Mouse (Mus musculus) cerebellum, adult (tissue): ENCODE measurements around the gene Gpn3.
"Not testable (repeated sequence)": the region's sequence is repeated elsewhere in the genome, so short reads cannot be mapped to it uniquely, and the experiment has no call there.

Experiments used
- ATAC-seq: cut with Nextera tagmentation; 2 replicates; pipeline ENCODE4 v1.9.2; 2017; ENCODE audit warnings: mild to moderate bottlenecking, moderate library complexity, mixed read lengths; ENCODE audit not compliant: insufficient number of reproducible peaks, low FRiP score, low TSS enrichment

The Gpn3 gene

DNA sequence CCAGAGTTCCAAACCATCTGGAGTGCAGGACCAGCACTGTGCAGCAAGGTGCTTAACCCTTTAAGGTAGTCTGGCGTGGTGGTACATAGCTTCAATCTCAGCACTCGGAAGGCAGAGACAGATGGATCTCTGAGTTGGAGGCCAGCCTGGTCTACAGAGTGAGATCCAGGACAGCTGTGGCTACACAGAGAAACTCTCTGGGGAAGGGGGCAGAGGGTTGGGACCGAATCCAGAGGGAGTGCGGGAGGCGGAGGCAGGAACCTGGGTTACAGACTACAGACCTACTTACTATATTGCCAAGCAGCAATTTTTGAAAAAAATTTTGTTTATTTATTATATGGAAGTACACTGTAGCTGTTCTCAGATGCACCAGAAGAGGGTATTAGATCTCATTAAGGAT lies 42.7 kb downstream of the Gpn3 start:
- ATAC-seq: no peak

DNA sequence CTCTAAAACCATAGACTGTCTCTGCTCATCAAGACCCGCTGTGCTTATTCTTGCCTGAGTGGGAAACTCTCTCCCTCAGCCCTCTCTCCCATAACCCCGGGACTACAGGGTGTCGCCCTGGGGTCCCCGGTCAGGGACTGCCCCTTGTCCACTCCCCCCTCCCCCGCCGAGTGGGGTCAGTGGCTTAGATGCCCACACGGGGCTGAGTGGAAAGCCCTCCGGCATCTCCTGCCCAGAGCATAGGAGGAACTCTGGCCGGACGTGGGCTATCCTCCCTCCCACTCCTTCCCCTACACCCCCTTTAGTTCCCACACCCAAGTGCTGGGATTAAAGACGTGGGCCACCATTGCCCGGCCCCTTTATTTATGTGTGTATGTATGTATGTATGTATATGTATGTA lies 43.8 kb downstream of the Gpn3 start:
- no peak for ATAC-seq

DNA sequence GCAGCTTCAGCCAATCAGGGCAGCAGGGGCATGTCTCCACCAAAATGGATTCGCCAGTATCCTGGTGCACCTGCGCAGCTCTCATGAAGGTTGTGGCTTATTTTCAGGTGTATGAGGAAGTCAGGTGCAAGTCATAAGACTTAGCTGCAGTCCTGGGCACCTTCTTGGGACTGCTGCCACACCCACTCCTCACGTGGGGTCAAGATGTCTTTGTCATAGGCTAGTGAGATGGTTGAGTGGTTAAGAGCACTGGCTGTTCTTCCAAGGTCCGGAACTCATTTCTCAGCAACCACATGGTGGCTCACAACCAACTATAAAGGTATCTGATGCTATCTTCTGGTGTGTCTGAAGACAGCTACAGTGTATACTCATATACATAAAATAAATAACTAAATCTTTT lies 49.0 kb downstream of the Gpn3 start:
- not testable (repeated sequence) for ATAC-seq

DNA sequence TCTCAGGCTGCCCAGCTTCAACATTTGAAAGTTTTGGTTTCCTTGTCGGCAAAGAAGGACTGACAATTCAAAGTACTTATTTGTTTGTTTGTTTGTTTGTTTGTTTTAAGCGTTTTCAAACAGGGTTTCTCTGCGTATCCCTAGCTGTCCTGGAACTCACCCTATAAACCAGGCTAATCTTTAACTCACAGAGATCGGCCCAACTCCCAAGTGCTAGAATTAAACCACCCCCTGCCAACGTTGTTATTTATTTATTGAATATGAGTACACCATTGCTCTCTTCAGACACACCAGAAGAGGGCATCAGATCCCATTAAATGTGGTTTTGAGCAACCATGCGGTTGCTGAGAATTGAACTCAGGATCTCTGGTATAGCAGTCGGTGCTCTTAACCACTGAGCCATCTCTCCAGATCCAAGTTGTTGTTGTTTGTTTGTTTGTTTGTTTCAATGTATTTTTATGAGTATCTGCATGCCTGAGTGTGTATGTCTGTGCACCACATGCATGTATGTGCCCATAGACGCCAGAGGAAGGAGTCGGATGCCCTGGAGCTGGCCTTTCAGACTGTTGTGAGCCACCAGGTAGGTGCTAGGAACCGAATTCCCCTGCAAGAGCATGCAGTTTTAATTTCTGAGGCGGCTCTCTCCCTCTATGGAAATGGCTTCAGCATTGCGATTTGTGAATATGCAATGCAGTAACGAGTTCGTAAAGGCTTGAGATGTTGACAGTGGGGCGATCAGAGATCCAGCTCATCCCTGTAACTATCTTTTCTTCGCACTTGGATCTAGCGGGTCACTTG lies 49.8 kb downstream of the Gpn3 start, which contains the start of gene Anapc7:
TSS of gene Anapc7 (plus strand) at position 423 of the 798 bp plus-strand sequence.
- peak; percentile 15; the same call in 1 of the 2 replicates for ATAC-seq

DNA sequence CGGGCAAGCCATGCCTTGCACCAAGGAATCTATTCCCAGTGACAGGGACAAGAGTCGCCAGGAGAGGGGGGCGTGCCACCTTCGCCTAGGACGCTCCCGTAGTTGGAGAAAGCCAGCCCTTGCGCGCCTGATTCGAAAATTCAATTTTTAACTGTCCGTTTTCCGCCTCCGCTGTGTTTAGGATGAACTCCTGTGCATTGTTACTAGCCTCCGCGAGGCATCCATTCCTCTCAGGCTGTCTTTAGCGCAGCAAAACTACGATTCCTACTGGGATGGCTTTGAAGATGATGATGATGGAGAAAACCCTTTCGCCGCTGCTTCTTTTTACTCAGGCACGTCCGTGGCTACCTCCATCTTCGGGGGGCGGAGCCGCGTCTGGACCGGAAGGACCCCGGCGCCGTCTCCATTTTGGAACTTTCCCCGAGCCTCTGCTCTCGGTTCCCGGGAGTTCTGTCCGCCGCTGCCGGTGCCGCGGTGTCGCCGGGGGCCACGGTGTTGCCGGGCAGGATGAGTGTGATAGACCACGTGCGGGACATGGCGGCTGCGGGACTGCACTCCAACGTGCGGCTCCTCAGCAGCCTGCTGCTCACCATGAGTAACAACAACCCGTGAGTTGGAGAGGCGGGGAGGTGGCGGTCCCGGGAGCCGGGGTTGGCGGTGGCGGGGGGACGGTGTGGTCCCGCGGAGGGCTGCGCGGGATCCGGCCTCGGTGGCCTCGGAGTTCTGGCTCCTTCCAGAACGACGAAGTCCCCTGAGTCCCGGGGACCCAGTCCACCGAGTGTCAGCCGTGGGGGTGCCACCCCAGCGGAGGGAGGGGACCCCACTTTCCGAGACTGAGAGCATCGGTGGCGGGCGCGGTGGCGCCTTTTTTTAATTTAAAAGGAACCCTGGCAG lies 50.6 kb downstream of the Gpn3 start:
- peak; percentile 83; the same call in 1 of the 2 replicates for ATAC-seq

DNA sequence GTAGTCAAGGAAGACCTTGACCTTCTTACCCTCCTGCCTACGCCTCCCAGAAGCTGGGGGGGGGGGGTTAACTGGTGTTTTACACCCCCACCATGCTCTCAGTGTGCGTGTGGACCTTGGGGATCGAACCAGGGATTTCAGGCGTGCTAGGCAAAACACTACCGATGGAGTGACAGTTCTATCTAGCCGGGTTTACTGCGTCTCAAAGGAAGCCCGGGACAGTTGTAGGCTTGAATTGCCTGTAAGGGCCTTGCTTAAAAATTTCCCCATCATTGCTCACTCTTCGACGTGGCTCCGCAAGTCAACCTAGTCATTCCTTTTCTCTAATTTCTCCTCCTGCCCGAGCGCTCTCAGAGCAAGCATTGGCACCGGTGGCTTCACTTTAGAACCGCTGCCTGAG lies 51.4 kb downstream of the Gpn3 start:
- no peak for ATAC-seq

DNA sequence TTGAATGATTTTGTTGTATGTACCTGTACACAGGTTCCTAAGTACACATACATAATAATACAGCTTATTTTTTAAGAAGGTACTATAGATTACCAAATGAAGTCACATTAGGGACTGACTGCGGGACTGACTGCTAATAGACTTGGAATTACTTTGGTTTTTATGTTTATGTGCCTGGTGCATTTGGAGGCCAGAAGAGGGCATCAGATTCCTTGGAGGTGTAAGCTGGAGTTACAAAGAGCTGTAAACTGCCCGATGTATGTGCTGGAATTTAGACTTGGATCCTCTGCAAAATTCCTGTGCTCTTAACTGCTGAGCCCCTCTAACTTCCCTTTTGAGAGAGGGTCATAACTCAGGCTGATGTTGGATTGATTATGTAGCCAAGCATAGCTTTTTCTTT lies 53.9 kb downstream of the Gpn3 start:
- no peak for ATAC-seq

DNA sequence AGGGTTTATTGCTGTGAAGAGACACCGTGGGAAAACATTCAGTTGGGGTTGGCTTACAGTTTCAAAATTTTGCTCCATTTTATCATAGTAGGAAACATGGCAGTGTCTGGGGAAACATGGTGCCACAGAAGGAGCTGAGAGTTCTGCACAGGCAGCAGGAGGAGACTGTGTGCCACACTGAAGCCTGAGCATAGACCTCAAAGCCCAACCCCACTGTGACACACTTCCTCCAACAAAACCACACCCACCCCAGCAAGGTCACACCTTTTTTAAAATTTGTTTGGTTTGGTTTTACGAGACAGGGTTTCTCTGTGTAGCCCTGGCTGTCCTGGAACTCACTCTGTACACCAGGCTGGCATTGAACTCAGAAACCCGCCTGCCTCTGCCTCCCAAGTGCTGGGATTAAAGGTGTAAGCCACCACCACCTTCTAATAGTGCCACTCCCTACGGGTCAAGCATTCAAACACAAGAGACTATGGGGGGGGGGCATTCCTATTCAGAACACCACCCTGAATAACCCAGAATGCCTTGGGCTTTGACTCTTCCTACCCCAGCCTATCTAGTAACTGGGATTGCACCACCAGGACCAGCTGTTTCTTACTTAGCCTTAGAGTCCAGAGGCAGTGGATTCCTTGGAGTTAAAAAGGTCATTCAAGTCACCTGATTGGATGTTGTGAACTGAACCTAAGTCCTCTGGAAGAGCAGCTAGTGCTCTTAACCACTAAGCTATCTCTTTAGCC lies 58.5 kb downstream of the Gpn3 start:
- ATAC-seq: no peak

DNA sequence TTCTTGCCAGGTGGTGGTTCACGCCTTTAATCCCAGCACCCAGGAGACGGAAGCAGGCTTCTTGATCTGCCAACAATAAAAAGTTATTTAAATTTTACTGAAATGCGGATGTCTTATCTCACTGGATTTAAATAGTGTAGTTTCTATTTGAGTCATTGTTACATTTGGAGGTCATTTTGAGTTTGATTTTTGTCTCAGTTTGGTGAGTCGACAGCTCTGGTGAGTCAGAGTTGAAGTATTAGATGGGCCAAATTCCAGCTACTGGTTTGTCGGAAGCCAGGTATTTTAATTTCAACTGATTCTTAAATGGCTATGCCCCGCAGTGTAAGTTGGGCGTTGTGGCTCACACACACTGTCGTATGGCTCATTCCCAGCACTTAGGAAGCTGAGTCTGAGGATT lies 59.5 kb downstream of the Gpn3 start:
- no peak for ATAC-seq
